Mouse (Mus musculus) T-helper 17 cell (primary cell): Measurements from ENCODE around the gene Capn11.

Experiments used
- in situ Hi-C, 2 experiments: fragments of 300-600 bp; cut with MboI, MseI; formaldehyde crosslinking; loops; 1 replicate in 1 of 2; 2 replicates in 1 of 2; pipeline ENCODE4 v1.15.1; 2025; ENCODE audit warnings: high pct_unique_total_duplicates in 2 of 2

Gene Capn11

DNA sequence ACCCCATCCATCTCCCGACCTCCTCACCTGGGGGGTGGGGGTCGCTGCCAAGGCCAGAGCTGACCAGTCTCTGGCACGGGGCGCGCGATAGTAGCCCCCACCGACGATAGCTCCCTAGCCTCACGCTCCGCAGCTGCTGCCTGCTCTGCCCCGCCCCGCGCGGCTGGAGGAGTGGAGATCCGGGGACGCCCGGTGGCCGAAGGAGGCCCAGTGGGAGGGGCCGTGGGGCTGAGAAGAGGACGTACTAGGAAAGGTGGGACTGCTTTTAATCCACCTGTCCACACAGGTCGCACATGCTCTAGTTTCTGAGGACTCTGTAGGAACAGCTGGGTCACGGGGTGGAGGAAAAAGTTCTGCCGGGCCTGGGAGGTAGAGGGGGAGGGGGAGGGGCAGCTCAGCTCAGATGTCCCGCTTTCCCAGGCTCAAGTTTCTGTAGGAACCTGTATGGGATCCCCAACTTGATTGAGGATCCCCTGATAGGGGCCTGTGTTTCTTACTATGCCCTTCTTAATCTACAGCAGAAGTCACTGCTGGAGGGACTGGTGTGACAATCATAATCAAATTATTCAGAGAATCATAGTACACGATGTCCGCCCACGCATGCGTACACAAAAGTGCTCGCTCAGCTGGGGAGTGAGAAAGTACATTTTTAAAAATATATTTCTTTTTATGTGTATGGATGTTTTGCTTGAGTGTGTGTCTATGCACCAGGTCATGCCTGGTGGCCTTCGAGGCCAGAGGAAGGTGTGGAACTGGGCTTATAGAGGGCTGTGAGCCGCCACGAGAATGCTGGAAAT lies 59.5 kb downstream of the Capn11 start, which contains the start of gene Slc29a1:
Slc29a1 (minus strand) TSS at position 161 of the 797 bp plus-strand sequence.
- in situ Hi-C loops: loop anchor here in 1 of 2 experiments (10.0 kb wide), 1 partner anchor 1615 kb away; no protein-coding TSS in a partner anchor

DNA sequence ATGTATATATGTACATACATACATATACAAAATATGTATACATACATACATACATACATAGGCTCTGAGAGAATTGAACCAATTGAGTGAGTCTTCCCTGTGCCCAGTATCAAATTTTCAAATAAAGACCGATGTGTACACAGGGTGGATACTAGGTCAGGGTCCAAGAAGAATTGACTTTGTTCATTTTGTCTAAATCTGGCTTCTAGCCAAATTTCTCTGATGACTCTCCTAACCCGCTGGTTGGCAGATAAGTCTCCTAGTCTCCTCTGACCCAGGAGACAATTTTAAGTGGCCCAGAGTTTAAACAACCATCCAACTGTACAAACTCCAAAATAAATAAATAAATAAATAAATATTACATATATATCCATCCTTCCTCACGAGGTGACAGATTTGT lies 60.2 kb downstream of the Capn11 start:
- in situ Hi-C loops: loop anchor here in 1 of 2 experiments (10.0 kb wide), 1 partner anchor 1616 kb away; no protein-coding TSS in a partner anchor

DNA sequence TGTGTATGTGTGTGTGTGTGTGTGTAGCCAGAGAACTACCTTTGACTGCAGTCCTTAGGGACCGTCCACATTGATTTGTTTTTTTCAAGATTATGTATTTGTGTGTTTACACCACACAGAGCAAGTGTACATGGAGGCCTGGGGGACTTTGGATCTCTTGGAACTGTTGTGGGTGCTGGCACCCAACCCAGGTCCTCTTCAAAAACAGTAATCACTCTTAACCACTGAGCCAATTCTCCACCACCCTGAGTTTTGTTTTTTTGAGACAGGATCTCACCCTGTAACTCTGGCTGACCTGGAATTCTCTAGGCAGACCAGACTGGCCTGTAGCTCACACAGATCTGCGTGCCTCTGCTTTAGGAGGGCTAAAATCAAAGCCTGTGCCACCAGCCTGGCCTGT lies 60.7 kb downstream of the Capn11 start:
- in situ Hi-C loops: loop anchor here in 1 of 2 experiments (10.0 kb wide), 1 partner anchor 1616 kb away; no protein-coding TSS in a partner anchor

DNA sequence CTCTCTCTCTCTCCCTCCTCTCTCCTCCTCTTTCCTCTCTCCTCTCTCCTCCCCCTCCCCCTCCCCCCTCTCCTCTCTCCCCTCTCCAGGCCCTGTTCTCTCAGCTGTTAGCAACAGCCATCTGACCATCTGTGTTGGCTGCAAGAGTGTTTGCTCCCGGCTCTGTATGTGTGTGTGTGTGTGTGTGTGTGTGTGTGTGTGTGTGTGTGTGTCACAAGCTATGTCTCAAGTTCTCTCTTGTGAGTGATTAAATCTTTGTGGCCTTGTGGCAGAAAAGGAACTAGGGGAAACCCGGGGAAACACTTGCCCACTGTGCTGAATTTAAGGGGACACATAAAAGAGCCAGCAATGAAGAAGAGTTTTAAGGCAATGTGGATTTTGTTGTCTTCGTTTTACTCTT lies 61.3 kb downstream of the Capn11 start:
- in situ Hi-C loops: loop anchor here in 1 of 2 experiments (10.0 kb wide), 1 partner anchor 1617 kb away; no protein-coding TSS in a partner anchor

DNA sequence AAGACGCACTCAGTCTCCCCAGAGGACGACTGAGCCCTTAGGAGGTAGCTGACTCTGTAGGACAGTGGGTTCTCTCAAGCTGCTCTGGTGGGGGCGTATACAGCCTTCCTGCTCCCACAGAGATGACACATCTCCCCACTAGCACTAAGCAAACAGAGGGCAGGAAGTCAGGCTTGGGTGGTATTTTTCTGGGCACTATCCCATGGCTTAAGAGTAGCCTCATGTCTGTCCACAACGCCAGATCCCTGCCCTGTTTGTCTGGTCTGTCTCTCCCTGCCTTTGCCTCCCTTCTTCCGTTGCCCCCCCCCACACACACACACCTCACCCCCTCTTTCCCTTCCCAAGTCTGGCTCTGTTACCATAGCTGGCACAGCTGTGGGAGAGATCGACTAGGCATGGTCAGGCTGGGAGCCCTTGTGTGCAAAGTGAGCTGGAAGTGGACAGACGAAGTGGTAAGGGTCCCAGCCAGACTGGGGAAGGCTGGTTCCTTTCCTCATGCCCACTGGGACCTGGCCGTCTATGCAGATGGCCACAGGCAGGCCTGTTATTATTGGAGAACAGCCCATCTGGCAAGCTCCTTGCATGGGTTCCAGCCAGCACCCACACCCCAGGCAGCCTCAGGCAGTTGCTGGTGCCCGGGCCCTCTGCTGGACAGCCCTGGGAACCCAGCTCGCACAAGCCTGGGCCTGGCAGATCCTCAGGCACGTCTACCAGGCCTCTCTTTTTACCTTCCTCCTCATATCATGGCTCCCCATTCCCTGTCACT lies 62.3 kb downstream of the Capn11 start:
- in situ Hi-C loops: loop anchor here in 1 of 2 experiments (10.0 kb wide), 1 partner anchor 1618 kb away; no protein-coding TSS in a partner anchor

DNA sequence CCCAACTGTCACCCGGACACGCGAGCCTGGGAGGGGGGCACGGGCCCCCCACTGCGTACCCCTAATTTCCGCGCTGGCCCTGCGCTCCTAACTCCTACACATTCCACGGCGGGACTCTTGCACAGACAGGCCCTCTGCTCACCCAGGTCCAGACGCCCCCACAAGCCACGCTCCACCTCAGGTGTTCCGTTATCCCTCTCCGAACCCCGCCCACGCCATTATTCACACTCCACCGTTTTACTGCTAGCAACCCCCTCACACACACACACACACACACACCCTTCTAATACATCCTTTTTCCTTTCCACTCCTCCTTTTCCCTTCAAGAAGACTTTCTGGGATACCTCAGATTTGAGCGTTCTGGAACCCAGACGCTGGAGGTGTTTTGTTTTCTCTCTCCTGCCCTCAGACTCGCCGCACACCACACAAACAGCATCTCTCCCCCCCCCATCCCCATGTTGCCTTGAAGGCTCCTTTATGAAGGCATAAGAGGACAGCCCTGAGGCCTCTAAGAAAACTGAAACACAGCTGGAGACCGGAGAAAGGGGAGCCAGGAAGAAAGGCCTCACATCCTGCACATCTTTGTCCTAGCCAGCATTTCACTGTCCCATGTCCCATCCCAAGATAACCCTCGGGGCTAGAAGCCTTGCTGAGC lies 63.3 kb downstream of the Capn11 start:
- in situ Hi-C loops: loop anchor here in 1 of 2 experiments (10.0 kb wide), 1 partner anchor 1619 kb away; no protein-coding TSS in a partner anchor

DNA sequence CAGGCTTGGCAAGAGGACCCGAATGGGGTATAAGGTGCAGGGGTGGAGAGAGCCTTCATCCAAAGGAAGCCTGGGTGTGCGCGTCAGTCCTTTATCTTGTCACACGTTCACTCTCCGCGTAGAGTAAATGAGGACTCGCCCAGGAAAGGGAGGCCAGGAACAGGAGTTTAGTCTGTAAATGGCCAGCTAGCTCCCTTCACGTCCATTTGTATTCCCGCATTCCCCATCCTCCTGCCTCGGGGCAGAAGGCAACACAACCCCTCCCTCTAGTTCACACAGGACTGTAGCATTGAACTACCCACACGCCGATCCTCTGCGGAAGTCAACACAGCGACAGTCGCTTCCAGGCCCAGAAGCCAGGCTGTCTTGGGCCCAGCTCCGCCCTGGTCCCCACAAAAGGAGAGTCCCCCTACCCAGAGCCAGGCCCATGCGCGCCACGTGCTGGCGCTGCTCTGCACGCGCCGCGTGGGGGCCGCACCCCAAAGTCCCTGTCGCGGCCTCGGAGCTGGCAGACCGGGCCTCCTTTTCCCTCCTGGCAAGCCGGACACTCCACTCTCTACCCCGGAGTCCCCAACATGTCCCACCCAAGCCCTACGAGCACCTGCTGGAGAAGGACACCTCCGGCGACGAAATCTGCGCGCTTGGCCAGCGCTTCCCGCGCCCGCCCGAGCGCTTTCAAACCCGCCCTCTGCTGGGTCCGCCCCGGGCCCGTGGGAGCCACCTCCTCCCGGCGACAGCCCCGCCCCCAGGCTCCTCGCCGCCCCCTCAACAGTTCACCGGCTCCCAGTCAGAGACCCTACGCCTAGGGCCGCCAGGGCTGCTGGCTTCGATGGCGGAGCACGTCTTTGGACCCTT lies 64.0 kb downstream of the Capn11 start:
- in situ Hi-C loops: loop anchor here in 1 of 2 experiments (10.0 kb wide), 1 partner anchor 1620 kb away; no protein-coding TSS in a partner anchor

DNA sequence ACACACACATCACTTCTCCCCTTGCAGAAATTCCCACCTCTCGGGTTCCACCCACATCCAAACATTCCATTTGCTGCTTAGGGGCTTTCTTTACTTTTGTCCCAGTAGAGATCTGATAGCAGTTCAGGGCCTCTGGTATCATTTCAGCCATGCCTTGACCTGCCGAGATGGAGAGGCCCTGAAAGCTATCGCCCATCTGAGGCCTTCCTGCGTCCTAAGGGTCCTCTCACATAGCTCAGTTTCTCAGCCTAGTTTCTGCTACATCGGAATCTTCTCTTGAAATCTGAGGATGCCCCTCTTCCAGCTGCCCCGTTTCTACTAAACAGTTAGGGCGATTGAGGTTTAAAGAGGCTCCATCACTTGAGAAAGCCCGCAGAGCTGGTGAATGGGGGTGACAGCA lies 64.9 kb downstream of the Capn11 start:
- in situ Hi-C loops: loop anchor here in 1 of 2 experiments (10.0 kb wide), 1 partner anchor 1621 kb away; no protein-coding TSS in a partner anchor

DNA sequence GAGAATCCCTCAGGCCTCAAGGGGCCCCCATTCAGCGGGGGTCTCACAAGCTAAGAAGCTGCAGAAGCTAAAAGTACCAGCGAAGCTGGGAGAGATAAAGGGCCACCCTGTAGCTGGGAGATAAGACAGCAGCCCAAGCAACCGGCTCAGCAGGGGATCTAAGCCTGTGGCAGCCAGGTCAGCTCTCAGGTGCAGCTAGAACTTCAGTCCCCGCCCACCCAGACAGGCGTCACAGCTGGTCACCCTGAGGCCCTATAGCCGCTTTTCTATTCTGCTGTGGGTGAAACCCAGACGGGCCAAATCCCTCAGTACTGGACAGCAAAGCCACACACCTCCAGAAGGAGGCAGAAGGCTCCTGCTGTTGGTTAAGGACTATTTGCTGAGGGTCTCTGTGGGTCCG lies 65.6 kb downstream of the Capn11 start:
- in situ Hi-C loops: loop anchor here in 1 of 2 experiments (10.0 kb wide), 1 partner anchor 1621 kb away; no protein-coding TSS in a partner anchor

DNA sequence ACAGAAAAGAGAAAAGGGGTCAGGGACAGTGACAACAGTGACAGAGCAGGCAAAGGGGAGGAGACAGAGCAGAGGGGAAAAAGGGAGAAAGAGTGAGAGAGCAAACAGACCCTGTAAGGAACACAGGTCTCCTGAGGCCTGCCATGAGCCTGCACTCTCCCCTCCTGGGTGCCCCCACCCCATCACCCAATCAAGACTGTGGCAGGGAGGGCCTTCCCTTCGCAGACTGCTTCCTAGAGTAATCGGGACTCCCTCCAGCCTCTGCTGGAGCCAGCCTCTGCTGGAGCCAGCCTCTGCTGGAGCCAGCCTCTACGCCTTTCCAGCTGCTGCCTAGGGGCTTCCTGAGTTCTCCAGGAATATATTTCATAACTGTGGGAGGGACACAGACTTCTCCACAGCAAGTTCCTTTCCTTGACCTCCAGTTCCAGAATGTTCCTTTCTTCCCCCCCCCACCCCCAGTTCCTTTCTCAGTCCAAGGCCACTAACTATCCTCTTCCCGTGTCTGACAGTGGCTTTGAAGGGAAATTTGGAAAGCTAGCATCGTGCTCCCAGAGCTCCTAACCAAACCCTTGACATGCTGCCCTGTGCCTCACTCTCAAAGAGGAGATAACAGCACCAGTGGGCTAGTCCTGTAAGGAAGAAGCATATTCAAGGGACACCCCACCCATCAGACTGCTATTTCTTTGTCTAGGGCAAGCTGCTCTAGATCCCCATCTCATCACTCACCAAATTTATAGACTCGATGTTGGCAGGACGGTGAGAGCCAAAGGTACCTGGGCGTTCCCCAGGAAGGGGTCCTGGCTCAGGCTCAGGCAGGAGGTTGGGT lies 66.3 kb downstream of the Capn11 start:
- in situ Hi-C loops: loop anchor here in 1 of 2 experiments (10.0 kb wide), 1 partner anchor 1622 kb away; no protein-coding TSS in a partner anchor

DNA sequence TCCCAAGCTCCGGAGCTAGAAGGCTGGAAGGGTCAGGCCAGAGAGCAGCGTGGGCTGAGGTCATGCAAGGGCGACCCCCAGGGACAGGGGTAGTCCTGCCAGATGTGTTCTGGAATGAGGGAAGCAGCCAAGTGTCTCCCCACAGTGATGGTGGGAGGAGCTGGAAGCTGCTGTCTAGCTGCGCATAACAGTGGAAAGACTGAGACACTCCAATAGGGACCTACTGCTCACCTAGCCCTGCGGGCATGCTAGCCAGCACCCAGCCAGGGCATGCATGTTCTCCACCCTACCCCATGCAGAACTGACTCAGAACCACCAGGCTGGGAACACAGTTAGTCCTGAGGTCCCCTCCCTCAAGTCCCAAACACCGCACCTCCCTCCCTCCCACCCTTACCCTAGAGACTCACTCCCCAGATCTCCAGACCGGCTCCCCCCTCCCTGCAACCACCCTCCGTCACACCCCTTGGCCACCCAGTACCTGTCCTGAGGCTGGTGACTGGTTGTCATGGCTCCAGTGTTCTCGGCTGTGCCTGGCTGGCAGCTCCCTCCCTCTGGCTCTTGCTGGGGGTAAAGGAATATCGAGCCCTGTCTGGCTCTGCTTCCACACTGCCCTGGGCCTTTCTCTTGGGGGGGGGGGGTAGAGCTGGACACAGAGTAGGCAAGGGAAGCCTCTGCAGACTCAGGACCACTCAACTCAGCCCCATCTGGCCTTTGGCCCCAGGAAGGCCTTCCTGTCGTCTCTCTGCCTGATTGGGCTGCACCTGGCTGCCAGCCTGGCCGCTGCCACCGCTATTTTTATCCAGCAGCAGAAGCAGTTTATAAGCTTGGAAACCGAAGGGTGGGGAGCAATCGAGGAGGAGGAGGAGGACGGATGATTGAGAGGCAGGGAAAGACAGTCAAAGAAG lies 67.2 kb downstream of the Capn11 start:
- in situ Hi-C loops: loop anchor here in 1 of 2 experiments (10.0 kb wide), 1 partner anchor 1623 kb away; no protein-coding TSS in a partner anchor

DNA sequence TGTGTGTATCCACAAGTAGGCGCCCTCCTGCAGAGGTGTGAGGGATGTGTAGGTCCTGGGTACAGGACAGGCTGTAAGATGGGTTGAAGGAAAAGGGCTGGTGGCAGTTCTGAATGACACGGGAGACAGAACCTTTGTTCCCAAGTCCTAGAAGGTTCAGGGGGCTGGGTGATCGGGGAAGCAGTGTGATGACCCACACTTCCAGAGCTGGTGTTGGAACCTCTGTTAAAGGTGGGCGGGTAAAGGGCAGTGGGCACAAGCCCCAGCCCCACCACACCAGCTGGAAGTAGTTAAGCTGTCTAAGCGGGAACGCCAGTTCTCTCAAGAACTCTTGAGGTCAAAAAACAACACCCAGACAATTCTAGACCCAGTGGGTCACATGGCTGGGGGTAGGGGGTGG lies 68.7 kb downstream of the Capn11 start:
- in situ Hi-C loops: loop anchor here in 1 of 2 experiments (10.0 kb wide), 1 partner anchor 1624 kb away; no protein-coding TSS in a partner anchor

DNA sequence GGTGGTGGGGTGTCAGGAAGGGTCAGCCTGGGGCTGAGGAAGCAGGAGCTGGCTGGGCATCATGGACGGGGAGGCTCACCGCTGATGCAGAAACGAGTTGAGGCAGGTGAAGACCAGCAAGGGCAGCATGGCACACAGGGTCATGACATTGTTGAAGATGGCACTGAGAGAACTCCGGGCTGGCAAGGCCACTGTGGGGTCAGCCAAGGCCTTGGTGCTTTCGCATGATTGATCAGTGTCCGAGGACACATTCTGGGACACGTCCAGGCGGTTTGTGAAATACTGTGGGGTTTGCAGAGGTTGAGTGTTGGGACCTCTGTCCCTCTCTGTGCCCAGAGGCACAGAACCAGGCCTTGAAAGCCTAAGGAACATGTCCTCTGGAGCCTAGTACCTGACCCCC lies 69.3 kb downstream of the Capn11 start:
- in situ Hi-C loops: loop anchor here in 1 of 2 experiments (5.0 to 10.0 kb wide), 2 partner anchors 47 to 1625 kb away; no protein-coding TSS in a partner anchor

DNA sequence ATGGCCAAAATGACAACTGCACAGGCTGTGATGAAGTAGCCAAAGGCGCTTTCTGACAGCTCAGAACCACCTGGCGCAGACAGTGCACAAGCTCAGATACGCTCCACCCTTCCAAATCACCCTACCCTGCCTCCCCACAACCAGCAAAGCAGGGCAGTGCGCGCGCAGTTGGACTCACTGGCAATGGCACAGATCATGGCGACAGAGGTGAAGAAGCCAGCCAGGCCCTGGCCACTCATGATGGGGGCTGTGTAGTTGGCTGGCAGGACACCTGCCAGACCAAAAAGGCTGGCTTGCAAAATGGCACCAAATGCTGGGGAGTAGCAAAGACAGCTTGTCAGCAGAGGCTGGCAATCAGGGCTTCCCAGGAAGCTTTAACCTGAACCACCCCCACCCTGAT lies 69.9 kb downstream of the Capn11 start:
- in situ Hi-C loops: loop anchor here in 1 of 2 experiments (5.0 kb wide), 1 partner anchor 48 kb away; no protein-coding TSS in a partner anchor

DNA sequence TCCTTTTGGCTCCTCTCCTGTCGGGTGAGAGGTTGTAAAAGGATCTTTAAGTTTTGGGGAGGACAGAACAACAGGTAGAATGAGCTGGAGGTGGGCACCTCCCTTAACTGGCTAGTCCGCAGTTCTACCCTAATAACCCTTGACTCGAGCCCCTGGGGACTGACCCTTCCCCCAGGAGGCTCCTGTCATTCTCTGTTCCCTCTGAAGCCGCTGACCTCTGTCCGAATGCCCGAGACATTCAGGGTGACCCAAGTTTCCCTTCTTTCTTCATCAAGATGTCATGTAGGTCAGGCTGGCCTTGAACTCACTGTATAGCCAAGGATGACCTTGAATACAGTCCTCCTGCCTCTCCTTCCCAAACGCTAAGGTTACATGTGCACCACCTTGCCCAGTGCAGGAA lies 70.8 kb downstream of the Capn11 start:
- in situ Hi-C loops: loop anchor here in 1 of 2 experiments (5.0 kb wide), 1 partner anchor 49 kb away; no protein-coding TSS in a partner anchor

DNA sequence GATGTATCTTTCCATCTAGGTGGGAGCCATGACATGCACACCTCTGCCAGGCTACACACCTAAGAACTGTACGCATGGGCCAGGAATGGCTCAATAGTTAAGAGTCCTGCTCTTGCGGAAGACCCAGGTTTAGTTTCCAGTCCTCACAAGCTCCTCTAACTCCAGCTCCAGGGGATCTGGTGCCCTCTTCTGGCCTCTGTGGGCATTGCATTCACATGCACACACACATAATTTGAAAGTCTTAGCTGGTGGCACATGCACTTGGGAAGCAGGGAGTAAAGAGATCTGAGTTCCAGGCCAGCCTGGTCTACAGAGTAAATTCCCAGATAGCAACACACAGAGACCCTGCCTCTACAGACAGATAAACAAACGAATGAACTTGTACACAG lies 72.7 kb downstream of the Capn11 start:
- in situ Hi-C loops: loop anchor here in 1 of 2 experiments (5.0 kb wide), 1 partner anchor 51 kb away; no protein-coding TSS in a partner anchor

DNA sequence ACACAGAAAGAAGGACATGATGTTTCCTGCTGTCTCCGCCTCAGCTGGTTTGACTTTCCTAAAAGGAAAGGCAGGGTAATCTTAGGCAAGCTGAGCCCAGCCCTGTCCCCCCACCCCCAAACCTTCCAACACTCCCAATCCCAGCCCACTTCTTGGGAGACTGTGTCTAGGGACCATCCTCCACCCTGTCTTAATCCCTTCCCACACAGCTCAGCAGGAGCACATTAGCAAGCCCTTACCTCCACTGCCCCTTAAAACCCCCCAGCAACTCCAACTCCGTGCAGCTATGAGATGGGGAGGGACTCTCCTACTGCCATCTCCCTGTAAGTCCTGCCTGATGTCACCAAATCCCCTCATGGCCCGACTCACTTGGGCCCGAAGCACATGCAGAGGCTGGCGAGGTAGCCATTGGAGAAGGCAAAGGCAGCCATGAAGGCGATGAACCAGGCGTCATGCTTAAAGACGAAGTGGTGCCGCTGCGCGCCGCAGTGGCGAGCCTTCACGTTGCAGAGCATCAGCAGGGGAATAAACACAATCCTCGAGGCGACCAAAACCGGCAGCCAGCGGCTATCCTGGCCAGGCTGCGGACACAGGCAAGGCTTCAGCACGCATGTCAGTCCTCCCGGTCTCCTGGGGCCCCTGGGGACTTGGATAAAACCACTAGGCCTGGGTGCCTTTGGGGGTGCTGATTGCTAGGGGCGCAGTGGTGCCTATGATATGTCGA lies 73.2 kb downstream of the Capn11 start:
- in situ Hi-C loops: loop anchor here in 1 of 2 experiments (5.0 kb wide), 1 partner anchor 51 kb away; no protein-coding TSS in a partner anchor
